Mouse (Mus musculus): ENCODE data around the gene Ppfia3.

GRCm38 (mm10) chr7:45322245-45322644 lies 44.6 kb downstream of the Ppfia3 start:
- TF ChIP-seq CTCF (IDR thresholded peaks at IDR 0.05; ENCODE audit: borderline replicate concordance, insufficient read depth, low read length): no peak
- TF ChIP-seq POLR2A (IDR thresholded peaks at IDR 0.05; ENCODE audit: low read depth, low read length): no peak

Measured in embryonic fibroblast, embryonic 13.5 days (primary cell).